Mouse (Mus musculus) midbrain, embryonic 12.5 days (tissue): Measurements from ENCODE around the gene Taf6l. TPM values are rescaled to one million over a fixed set of nuclear protein-coding genes. Genes with fewer than 3 reads are reported as not detected.
A peak's percentile ranks its signal among the peaks of the same experiment; 100 is the strongest.

Experiments
- ATAC-seq: fragments of 200-750 bp; cut with Nextera tagmentation; 2 replicates; pipeline ENCODE4 v1.8.0; 2017; ENCODE audit warnings: low read depth, moderate TSS enrichment, moderate library complexity; ENCODE audit not compliant: low FRiP score
- H3K27ac ChIP-seq: fragments of 300-500 bp; sonication (generic); replicated peaks from 2 replicates; pipeline ENCODE4 v1.5.1; 2016; ENCODE audit warnings: mild to moderate bottlenecking
- H3K27me3 ChIP-seq: fragments of 300-500 bp; sonication (generic); 2 replicates; pipeline ENCODE4 v1.6.1; 2016; ENCODE audit warnings: mild to moderate bottlenecking
- H3K36me3 ChIP-seq: fragments of 300-500 bp; sonication (generic); 2 replicates; pipeline ENCODE4 v1.6.1; 2016
- H3K4me1 ChIP-seq: fragments of 300-500 bp; sonication (generic); 2 replicates; pipeline ENCODE4 v1.6.1; 2016
- H3K4me2 ChIP-seq: fragments of 300-500 bp; sonication (generic); replicated peaks from 2 replicates; pipeline ENCODE4 v1.6.1; 2016; ENCODE audit warnings: mild to moderate bottlenecking, moderate library complexity
- H3K4me3 ChIP-seq: fragments of 300-500 bp; sonication (generic); 2 replicates; pipeline ENCODE4 v1.5.1; 2016; ENCODE audit warnings: mild to moderate bottlenecking
- H3K9ac ChIP-seq: fragments of 300-500 bp; sonication (generic); replicated peaks from 2 replicates; pipeline ENCODE4 v1.6.1; 2016; ENCODE audit warnings: mild to moderate bottlenecking, moderate library complexity
- H3K9me3 ChIP-seq: fragments of 300-500 bp; sonication (generic); 2 replicates; pipeline ENCODE4 v1.6.1; 2016; ENCODE audit warnings: mild to moderate bottlenecking
- WGBS: fragments of 180-500 bp; shearing (Covaris S2); methylation state at CpG from one replicate; pipeline ENCODE4 v1.1.7; 2016; 5-methylcytosine and 5-hydroxymethylcytosine counted together
- polyA plus RNA-seq: library from polyadenylated mRNA; unstranded; fragments of >200 nt; fragmentation: Nextera tagmentation; extraction: Ambion mirVana; gene quantifications from 2 replicates; pipeline ENCODE4 v1.2.1, GENCODE M21; 2016

The Taf6l gene
- polyA plus RNA-seq, 1 experiment from 2014 or later = 35.5 TPM

DNA sequence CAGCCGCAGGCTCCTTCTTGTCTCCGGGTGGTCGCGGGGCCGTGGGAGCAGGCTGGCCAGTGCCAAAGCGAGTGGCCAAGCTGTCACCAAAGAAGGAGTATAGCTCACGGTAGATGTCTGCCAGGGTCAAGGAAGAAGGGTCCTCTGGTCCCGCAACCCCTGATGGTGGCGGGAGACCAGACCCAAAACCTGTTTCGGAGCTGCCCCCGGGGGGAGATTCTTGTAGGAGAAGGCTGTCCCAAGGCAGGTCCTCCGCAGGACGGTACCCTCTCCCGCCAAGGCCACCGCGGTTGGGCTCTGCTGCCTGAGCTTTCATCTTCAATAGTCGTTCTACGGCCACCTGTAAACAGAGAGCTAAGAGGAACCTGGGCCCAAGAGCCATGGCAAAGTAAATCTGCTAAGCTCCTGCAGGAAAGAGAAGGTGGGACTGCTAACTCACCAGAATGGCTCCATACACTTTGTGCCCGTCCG lies 11.2 kb downstream of the Taf6l start:
- H3K4me2 ChIP-seq = peak overlapping the region; percentile 99
- peak; percentile 28 for ATAC-seq
- H3K36me3 ChIP-seq = peaks cover 35% of the 10 kb centered on the region
- peaks cover 33% of the 10 kb centered on the region for H3K4me1 ChIP-seq
- H3K9ac ChIP-seq = peak overlapping the region; percentile 94
- H3K27ac ChIP-seq = peak overlapping the region; percentile 98
- H3K27me3 ChIP-seq = no peaks in the 10 kb centered on the region
- no peaks in the 10 kb centered on the region for H3K9me3 ChIP-seq
- peak overlapping the region; percentile 79 for H3K4me3 ChIP-seq
- 5% methylated on average over 20 of the region's 20 CpGs for WGBS

DNA sequence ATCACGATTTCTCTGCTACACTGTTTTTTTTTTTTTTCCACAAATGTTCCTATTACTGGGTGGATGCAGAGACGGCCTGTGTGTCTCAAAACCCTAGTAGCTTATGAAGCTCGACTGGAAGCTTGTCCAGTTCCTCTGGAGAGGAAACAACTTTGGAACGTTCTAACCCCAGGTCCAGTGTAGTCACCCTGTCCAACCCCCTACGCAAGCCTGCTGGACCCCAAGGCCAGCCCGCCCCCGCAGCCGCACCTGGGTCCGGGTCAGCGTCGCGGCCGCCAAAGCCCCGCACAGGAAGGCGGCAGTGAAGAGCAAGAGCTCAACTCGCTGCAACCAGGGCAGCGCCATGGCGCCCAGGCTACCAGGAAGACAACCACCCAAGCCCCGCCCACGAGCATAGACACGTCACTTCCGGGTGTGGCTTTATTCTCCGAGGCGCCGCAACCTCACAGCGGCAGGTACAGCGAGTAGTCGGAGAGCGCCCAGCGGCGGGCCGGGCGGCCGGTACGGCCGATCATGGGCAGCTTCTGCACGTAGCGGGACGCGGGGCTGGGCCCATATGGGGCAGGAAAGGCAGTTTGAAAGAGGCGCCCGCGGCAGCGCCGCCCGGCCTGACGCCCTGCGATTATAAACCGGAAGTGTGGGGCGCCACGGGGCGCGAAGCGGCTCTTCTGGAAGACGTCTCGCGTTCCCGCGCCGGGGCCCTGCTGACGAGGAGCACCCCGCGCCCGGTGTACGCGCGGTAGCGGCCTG lies 12.0 kb downstream of the Taf6l start, which contains the start of gene Tmem179b:
Gene Tmem179b, minus strand, starts transcription at position 382 of the 750 bp plus-strand sequence.
- Histone ChIP-seq H3K4me3 (peak within 1 kb of the TSS; percentile 79), H3K9me3 (no peaks in the 10 kb centered on the region), H3K4me2 (peak within 1 kb of the TSS; percentile 99), H3K27ac (peak within 1 kb of the TSS; percentile 98), H3K9ac (peak within 1 kb of the TSS; percentile 94), H3K27me3 (no peaks in the 10 kb centered on the region), H3K4me1 (peaks cover 33% of the 10 kb centered on the region), H3K36me3 (peaks cover 37% of the 10 kb centered on the region)
- peak; percentile 95 for ATAC-seq
- WGBS = under 1% methylated on average over 68 of the region's 68 CpGs

DNA sequence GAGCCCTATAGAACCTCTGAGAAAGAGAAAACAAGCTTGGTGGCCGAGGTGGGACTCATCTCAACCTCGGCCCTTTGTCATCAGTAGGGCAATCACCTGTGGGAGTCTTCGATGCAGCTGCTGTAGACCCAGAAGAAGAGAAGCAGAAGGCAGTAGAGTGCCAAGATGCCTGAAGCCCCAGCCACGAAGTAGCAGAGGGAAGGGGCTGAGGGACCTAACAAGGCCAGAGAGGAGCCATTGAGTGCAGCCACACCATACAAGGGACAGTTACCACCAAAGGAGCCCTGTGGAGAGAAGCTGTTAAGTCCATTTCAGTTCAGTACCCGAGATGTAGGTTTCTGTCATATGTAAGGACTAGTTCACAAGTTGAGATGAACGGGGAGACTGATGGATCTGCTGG lies 12.8 kb downstream of the Taf6l start:
- Histone ChIP-seq H3K9me3 (no peaks in the 10 kb centered on the region), H3K4me3 (peak overlapping the region; percentile 79), H3K27me3 (no peaks in the 10 kb centered on the region), H3K36me3 (peaks cover 41% of the 10 kb centered on the region), H3K4me2 (peak overlapping the region; percentile 99), H3K4me1 (peaks cover 33% of the 10 kb centered on the region), H3K27ac (peak overlapping the region; percentile 98), H3K9ac (peak overlapping the region; percentile 94; the same call in 1 of the 2 replicates)
- 63% methylated on average over 6 of the region's 6 CpGs for WGBS
- no peak for ATAC-seq

DNA sequence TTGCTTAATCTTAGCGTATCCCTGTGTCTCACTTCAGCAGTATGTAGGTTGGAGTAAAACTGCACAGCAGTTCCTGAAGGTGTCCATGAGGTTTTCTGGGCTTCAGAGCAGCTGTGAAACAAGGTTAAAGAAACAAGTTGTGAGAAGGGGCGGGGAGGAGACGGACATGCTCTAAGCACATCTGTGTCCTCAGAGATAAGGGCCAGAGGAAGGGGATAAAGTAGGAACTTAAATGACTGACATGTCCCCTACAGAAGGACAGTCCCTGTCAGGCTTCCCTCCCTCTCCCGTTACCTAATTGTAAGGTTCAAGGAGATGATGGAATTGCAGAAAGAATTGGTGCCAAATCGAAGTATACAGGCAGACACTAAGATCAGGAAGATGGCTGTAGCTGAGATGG lies 13.2 kb downstream of the Taf6l start:
- no peak for ATAC-seq
- Histone ChIP-seq H3K4me1 (peaks cover 33% of the 10 kb centered on the region), H3K9me3 (no peaks in the 10 kb centered on the region), H3K4me2 (peak overlapping the region; percentile 99), H3K4me3 (peak overlapping the region; percentile 79; the same call in 1 of the 2 replicates), H3K9ac (peak overlapping the region; percentile 94; the same call in 1 of the 2 replicates), H3K27me3 (no peaks in the 10 kb centered on the region), H3K36me3 (peaks cover 41% of the 10 kb centered on the region), H3K27ac (peak overlapping the region; percentile 98; the same call in 1 of the 2 replicates)
- 86% methylated on average over 5 of the region's 5 CpGs for WGBS

DNA sequence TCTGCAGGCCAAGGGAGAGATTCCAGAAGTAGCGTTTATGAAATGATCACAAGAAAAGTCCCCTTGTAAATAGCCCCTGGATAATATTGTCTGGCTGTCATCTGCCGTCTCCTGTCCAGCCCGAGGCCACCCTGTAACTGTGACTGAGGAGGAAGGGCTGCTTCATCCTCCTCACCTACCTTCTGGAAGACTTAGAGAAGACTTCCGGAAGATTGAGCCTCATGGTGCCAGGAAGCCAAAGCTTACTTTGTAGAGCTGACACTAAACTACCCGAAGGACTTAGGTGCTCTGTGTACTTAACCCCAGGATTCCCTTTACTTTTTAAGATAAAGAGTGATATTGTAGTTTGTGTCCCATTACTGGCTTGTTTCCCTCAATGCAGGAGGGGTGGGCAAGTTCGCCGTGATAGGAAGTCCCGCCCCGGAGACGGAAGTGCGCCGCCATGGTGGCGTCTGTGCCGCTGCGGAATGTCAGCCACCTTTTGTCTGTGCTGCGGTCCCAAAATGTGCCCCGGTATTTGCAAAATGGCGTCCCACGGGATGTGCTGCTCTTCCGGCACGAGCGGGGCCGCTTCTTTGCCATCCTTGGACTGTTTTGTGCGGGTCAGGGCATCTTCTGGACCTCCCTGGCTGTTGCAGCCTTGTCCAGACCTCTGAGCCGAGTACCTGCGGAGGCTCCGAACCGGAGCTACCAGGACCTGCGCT lies 15.5 kb downstream of the Taf6l start, which contains the start of gene Tmem223:
Gene Tmem223, plus strand, starts transcription at position 430 of the 704 bp plus-strand sequence.
- Histone ChIP-seq H3K4me3 (peak within 1 kb of the TSS; percentile 86), H3K9me3 (no peaks in the 10 kb centered on the region), H3K36me3 (peaks cover 59% of the 10 kb centered on the region), H3K27me3 (no peaks in the 10 kb centered on the region), H3K4me2 (peak within 1 kb of the TSS; percentile 75), H3K9ac (peak within 1 kb of the TSS; percentile 93), H3K4me1 (peaks cover 31% of the 10 kb centered on the region), H3K27ac (peak within 1 kb of the TSS; percentile 90)
- ATAC-seq = peak; percentile 31; the same call in 1 of the 2 replicates
- 18% methylated on average over 29 of the region's 29 CpGs for WGBS

DNA sequence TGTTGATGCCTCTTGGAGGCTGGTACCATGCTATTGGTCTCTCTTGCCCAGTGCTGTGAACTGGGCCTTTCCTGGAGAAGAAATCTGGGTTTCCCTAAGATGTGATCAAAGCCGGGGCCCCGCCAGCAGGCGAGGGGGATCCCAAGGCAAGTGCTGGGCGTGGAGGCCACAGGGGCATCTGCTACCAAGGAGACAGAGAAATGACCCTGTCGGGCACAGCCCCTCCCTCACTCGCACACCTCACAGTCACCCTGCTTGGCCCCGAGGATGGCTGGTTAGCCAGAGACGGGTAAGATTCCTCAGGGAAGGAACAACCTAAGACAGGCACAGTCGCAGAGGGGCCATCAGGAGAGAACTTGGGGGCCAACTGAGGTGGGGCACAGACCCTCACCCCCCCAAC lies 20.7 kb downstream of the Taf6l start:
- Histone ChIP-seq H3K4me2 (no peak overlapping the region), H3K9me3 (0 out of 2 replicates have a peak, but pooled peaks cover 7% of the 10 kb centered on the region), H3K27me3 (no peaks in the 10 kb centered on the region), H3K4me1 (peaks cover 2% of the 10 kb centered on the region), H3K9ac (no peak overlapping the region), H3K27ac (no peak overlapping the region), H3K36me3 (peaks cover 85% of the 10 kb centered on the region), H3K4me3 (no peak overlapping the region)
- 98% methylated on average over 9 of the region's 9 CpGs for WGBS
- ATAC-seq = no peak

DNA sequence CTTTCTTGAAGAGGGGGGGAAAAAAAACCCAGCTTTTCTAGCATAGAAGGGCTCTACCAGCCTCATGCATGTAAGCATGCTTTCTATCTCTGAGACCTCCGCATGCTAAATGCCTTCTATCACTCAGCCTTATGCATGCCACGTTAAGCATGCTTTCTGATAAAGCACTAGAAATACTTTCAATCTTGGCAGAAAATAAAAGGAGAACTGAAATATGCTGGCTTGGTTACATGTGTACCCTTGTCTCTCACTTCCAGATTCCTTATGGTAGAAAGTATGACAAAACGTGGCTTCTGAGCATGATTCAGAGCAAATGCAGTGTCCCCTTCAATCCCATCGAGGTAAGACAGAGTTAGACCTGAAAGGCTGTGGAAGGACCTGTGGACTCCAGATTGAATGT lies 22.9 kb downstream of the Taf6l start:
- Histone ChIP-seq H3K36me3 (peaks cover 64% of the 10 kb centered on the region), H3K9me3 (0 out of 2 replicates have a peak, but pooled peaks cover 7% of the 10 kb centered on the region), H3K4me2 (no peak overlapping the region), H3K4me1 (peaks cover 7% of the 10 kb centered on the region), H3K4me3 (no peak overlapping the region), H3K27me3 (no peaks in the 10 kb centered on the region), H3K27ac (no peak overlapping the region), H3K9ac (no peak overlapping the region)
- 96% methylated on average over 4 of the region's 4 CpGs for WGBS
- ATAC-seq = no peak

DNA sequence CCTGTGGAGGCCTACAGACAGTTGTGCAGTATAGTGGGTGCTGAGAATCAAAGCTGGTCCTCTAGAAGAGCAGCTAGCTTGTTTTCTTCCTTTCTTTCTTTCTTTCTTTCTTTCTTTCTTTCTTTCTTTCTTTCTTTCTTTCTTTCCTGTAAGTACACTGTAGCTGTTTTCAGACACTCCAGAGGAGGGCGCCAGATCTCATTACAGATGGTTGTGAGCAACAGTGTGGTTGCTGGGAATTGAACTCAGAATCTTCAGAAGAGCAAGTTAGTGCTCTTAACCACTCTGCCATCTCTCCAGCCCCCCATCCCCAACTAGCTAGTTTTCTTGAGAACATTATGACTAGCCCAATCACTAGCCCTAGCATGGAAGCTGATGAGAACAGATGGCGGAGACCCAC lies 25.5 kb downstream of the Taf6l start:
- H3K36me3 ChIP-seq = peaks cover 40% of the 10 kb centered on the region
- 85% methylated on average over 2 of the region's 2 CpGs for WGBS

DNA sequence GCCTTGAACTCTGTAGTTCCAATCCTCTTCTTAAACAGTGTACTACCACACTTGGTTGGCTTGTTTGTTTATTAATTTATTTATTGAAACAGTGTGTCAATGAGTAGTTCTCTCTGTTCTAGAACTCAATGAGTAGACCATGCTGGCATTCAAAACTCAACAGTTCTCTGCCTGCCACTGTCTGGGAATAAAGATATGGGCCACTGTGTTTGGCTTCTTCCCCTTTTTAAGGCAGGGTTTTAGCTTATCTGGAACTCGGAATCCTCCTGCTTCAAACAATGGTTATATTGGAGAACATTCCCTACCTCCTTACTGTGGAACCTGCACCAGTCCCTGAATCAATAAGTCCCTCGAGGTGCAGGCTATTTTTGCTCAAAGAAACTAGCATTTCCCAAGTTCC lies 27.3 kb downstream of the Taf6l start:
- H3K27ac ChIP-seq = no peak overlapping the region
- peaks cover 37% of the 10 kb centered on the region for H3K36me3 ChIP-seq
- no peak overlapping the region for H3K4me2 ChIP-seq
- no peaks in the 10 kb centered on the region for H3K27me3 ChIP-seq
- no peak overlapping the region for H3K9ac ChIP-seq
- WGBS = 86% methylated on average over 2 of the region's 2 CpGs
- H3K4me1 ChIP-seq = peaks cover 24% of the 10 kb centered on the region
- no peak for ATAC-seq
- no peak overlapping the region for H3K4me3 ChIP-seq
- H3K9me3 ChIP-seq = no peaks in the 10 kb centered on the region

More for the DNA sequence above, 25.5 kb downstream of the Taf6l start:
- H3K9me3 ChIP-seq = 0 out of 2 replicates have a peak, but pooled peaks cover 7% of the 10 kb centered on the region
- H3K27ac ChIP-seq = no peak overlapping the region
- no peak overlapping the region for H3K4me3 ChIP-seq
- no peak overlapping the region for H3K4me2 ChIP-seq
- H3K27me3 ChIP-seq = no peaks in the 10 kb centered on the region
- no peak for ATAC-seq
- H3K9ac ChIP-seq = no peak overlapping the region
- peaks cover 20% of the 10 kb centered on the region for H3K4me1 ChIP-seq

DNA sequence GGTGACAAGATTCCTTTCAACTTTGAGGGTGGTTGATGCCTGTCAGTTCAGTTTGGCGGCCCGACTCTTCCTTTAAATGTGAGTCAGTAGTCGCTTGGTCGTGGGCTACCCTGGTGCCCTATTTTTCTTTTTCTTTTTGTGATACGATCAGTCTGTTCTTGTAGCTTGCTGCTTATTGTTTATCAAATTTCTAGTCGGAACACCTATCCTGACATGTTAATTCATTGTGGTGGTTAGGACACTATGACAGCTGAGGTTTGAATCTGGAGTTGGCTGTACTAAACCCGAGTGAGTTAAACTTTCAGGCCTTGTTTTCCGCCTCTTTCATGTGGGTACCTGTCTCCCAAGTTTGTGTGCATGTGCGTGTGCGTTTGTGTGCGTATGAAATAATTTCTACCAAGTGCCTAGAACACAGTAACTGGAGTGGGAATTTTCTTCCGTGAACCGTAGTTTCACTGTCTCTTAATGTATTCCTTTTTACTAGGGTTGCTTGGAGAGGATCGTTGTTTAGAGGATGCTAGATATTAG lies 28.7 kb downstream of the Taf6l start:
- Histone ChIP-seq H3K4me3 (peak overlapping the region; percentile 92), H3K9me3 (no peaks in the 10 kb centered on the region), H3K9ac (peak overlapping the region; percentile 97), H3K4me2 (peak overlapping the region; percentile 73), H3K36me3 (peaks cover 28% of the 10 kb centered on the region), H3K27ac (peak overlapping the region; percentile 88), H3K4me1 (peaks cover 24% of the 10 kb centered on the region), H3K27me3 (no peaks in the 10 kb centered on the region)
- 8% methylated on average over 14 of the region's 14 CpGs for WGBS
- 0 out of 2 replicates have a peak, but pooled peaks have one; percentile 1 for ATAC-seq

DNA sequence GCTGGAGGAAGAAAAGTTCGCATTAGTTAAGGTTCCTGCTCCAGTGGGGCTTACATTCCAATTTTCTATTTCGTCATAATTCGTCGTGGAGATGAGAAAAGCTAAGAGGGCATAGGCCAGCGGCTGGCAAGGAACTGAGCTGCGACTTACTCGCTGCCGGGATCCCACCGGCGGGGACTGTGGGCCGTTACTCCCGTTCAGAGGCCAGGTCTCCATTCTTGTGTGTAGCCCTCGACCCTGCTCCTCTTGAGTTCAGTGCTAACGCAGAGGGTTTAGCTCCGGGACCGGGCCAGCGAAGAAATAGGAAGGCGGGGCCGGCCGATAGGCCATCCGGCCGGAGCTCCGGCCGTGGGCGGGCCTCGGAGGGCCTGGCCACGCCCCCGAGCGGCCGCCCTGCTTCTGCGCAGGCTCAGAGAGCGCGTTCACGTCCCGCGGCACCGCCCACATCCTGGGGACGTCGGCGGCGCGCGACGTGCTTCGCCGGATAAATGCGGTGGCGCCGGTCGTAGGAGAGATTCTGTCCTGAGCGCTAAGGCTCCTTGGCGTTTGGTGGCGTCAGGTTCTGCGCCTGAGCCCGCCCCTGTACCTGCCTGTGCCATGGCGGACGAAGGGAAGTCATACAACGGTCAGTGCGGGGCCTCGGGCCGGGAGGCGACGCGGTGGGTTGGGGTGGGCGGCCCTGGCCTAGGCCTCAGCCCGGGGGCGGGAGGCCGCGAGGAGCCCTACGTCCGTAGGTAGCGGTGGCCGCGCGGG lies 29.4 kb downstream of the Taf6l start, which contains the start of gene Nxf1:
Gene Nxf1, plus strand, starts transcription at position 439 of the 753 bp plus-strand sequence.
- Histone ChIP-seq H3K27ac (peak within 1 kb of the TSS; percentile 88), H3K9me3 (no peaks in the 10 kb centered on the region), H3K4me1 (peaks cover 24% of the 10 kb centered on the region), H3K4me3 (peak within 1 kb of the TSS; percentile 92), H3K9ac (peak within 1 kb of the TSS; percentile 97), H3K4me2 (peak within 1 kb of the TSS; percentile 73), H3K27me3 (no peaks in the 10 kb centered on the region), H3K36me3 (peaks cover 26% of the 10 kb centered on the region)
- under 1% methylated on average over 75 of the region's 75 CpGs for WGBS
- ATAC-seq = peak; percentile 95
